Mouse (Mus musculus): ENCODE results near the gene Mosmo. TPM values are rescaled to one million over a fixed set of nuclear protein-coding genes. Genes with fewer than 3 reads are reported as not detected.

Gene Mosmo
- polyA plus RNA-seq, 1 experiment from 2014 or later = 13.5 TPM

- 90% methylated on average over 5 of the region's 5 CpGs for WGBS
- H3K9me3 ChIP-seq (replicated peaks) = no peaks in the 10 kb centered on the region
- no peak overlapping the region for H3K27ac ChIP-seq
- DNase-seq (ENCODE audit: low spot score) = no peak
- H3K36me3 ChIP-seq = no peaks in the 10 kb centered on the region
- no peaks in the 10 kb centered on the region for H3K27me3 ChIP-seq (ENCODE audit: low read depth, poor library complexity, severe bottlenecking)
- H3K4me3 ChIP-seq = no peak overlapping the region
- H3K4me1 ChIP-seq = 0 out of 2 replicates have a peak, but pooled peaks cover 3% of the 10 kb centered on the region
These were observed 69.4 kb downstream of the Mosmo start for GRCm38 (mm10) chr7:120746821-120747220.

- H3K4me1 ChIP-seq = 0 out of 2 replicates have a peak, but pooled peaks cover 3% of the 10 kb centered on the region
- DNase-seq (ENCODE audit: low spot score) = no peak
- H3K9me3 ChIP-seq (replicated peaks) = no peaks in the 10 kb centered on the region
- H3K36me3 ChIP-seq = no peaks in the 10 kb centered on the region
- no peak overlapping the region for H3K4me3 ChIP-seq
- no peaks in the 10 kb centered on the region for H3K27me3 ChIP-seq (ENCODE audit: low read depth, poor library complexity, severe bottlenecking)
- H3K27ac ChIP-seq = no peak overlapping the region
These were observed 71.1 kb downstream of the Mosmo start for GRCm38 (mm10) chr7:120748478-120748877.

DNA sequence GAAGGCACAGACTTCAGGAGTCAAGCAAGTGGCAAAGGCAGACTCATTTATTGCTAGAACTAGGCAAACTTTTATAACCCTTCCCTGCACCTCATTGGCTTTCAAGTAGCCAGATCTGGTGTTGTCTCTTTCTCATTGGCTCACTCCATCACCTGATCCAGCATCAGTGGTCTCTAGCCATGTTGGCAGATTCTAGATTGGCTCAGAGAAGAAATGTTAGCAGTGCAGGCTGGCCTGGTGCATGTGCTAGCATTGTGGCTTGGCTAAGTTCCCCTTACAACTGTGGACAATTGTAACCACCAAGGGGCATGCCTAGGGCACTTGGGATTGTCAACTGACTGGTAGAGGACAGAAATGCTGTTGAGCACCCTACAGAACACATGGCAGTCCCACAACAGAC, 73.9 kb downstream of the Mosmo start:
- H3K27me3 ChIP-seq (ENCODE audit: low read depth, poor library complexity, severe bottlenecking) = no peaks in the 10 kb centered on the region
- H3K4me1 ChIP-seq = no peaks in the 10 kb centered on the region
- no peak for DNase-seq (ENCODE audit: low spot score)
- H3K9me3 ChIP-seq (replicated peaks) = no peaks in the 10 kb centered on the region
- no peak overlapping the region for H3K27ac ChIP-seq
- no peaks in the 10 kb centered on the region for H3K36me3 ChIP-seq
- H3K4me3 ChIP-seq = no peak overlapping the region

- Histone ChIP-seq H3K27me3 (ENCODE audit: low read depth, poor library complexity, severe bottlenecking) (no peaks in the 10 kb centered on the region), H3K27ac (no peak overlapping the region), H3K4me3 (no peak overlapping the region), H3K9me3 (replicated peaks) (no peaks in the 10 kb centered on the region), H3K4me1 (no peaks in the 10 kb centered on the region), H3K36me3 (no peaks in the 10 kb centered on the region)
- 85% methylated on average over 7 of the region's 7 CpGs for WGBS
- DNase-seq (ENCODE audit: low spot score) = no peak
These were observed 74.5 kb downstream of the Mosmo start for GRCm38 (mm10) chr7:120751906-120752305.

- Histone ChIP-seq H3K36me3 (no peaks in the 10 kb centered on the region), H3K27ac (no peak overlapping the region), H3K4me1 (no peaks in the 10 kb centered on the region), H3K27me3 (ENCODE audit: low read depth, poor library complexity, severe bottlenecking) (no peaks in the 10 kb centered on the region), H3K9me3 (replicated peaks) (no peaks in the 10 kb centered on the region), H3K4me3 (no peak overlapping the region)
- WGBS = 14% methylated on average over 5 of the region's 5 CpGs
- peak; percentile 94 for DNase-seq (ENCODE audit: low spot score)
These were observed 77.3 kb downstream of the Mosmo start for GRCm38 (mm10) chr7:120754671-120755070.

DNA sequence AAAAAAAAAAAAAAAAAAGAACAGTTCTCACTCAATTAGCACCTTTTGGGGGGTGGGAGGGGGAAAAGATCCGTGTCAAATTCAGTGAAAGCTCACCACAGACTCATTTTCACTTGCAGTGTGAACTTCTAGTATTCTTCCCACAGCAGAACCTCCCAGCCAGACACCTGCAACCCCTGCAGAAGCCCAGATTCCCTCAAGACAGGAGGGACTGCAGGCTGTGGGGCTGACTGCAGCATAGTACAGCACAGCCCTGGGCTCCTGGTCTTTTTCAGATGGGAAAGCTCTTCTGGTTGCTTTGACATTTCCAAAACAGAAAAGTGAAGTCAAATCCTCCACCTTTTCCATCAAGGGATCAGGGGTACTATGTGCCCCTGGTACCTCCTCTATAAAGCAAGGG, 90.0 kb downstream of the Mosmo start:
- no peaks in the 10 kb centered on the region for H3K36me3 ChIP-seq
- no peak for DNase-seq (ENCODE audit: low spot score)
- H3K27me3 ChIP-seq (ENCODE audit: low read depth, poor library complexity, severe bottlenecking) = no peaks in the 10 kb centered on the region
- no peaks in the 10 kb centered on the region for H3K9me3 ChIP-seq (replicated peaks)
- 12% methylated on average over 1 of the region's 1 CpGs for WGBS
- H3K4me1 ChIP-seq = peaks cover 13% of the 10 kb centered on the region; the same call in 1 of the 2 replicates
- no peak overlapping the region for H3K4me3 ChIP-seq
- no peak overlapping the region for H3K27ac ChIP-seq

- no peaks in the 10 kb centered on the region for H3K36me3 ChIP-seq
- H3K9me3 ChIP-seq (replicated peaks) = no peaks in the 10 kb centered on the region
- WGBS = 65% methylated on average over 1 of the region's 1 CpGs
- H3K4me3 ChIP-seq = no peak overlapping the region
- peaks cover 13% of the 10 kb centered on the region; the same call in 1 of the 2 replicates for H3K4me1 ChIP-seq
- no peak overlapping the region for H3K27ac ChIP-seq
- no peak for DNase-seq (ENCODE audit: low spot score)
- no peaks in the 10 kb centered on the region for H3K27me3 ChIP-seq (ENCODE audit: low read depth, poor library complexity, severe bottlenecking)
These were observed 94.0 kb downstream of the Mosmo start for GRCm38 (mm10) chr7:120771389-120771788.

DNA sequence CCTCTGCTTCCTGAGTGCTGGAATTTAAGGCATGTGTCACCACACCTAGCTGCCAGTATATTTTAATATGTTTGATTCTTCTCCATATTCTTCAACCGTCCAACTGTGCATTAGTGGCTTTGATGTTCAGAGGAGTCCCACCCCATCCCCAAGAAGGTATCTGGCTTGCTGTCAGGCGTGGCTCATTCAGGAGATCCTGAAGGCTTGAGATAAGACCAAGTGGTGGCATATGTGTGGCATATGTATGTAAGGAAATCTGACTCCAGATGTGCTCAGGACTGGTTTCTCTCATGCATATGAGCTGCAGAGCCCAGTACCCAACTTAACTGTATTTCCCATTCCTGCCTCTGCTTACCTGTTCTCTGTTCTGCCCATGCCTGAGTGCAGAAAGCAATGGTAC, 100.6 kb downstream of the Mosmo start:
- no peaks in the 10 kb centered on the region for H3K9me3 ChIP-seq (replicated peaks)
- H3K27me3 ChIP-seq (ENCODE audit: low read depth, poor library complexity, severe bottlenecking) = no peaks in the 10 kb centered on the region
- H3K4me1 ChIP-seq = no peaks in the 10 kb centered on the region
- no peaks in the 10 kb centered on the region for H3K36me3 ChIP-seq
- no peak for DNase-seq (ENCODE audit: low spot score)
- 63% methylated on average over 2 of the region's 2 CpGs for WGBS
- no peak overlapping the region for H3K27ac ChIP-seq
- no peak overlapping the region for H3K4me3 ChIP-seq

Other genes starting within 250 kb of the Mosmo start
- 187 and 190 TPM in 2 replicates for gene Uqcrc2, start 42.4 kb upstream of the Mosmo start, polyA plus RNA-seq (2016; fragmentation: Nextera tagmentation; extraction: Ambion mirVana)
- 0.36 and 0.46 TPM in 2 replicates for gene Pdzd9, start 7.3 kb upstream of the Mosmo start, polyA plus RNA-seq (2016; fragmentation: Nextera tagmentation; extraction: Ambion mirVana)
- gene Vwa3a, start 61.7 kb downstream of the Mosmo start, polyA plus RNA-seq (2016; fragmentation: Nextera tagmentation; extraction: Ambion mirVana) = 0.05 and 0.13 TPM in 2 replicates
- gene Gm5737, start 134.7 kb downstream of the Mosmo start, polyA plus RNA-seq (2016; fragmentation: Nextera tagmentation; extraction: Ambion mirVana) = not detected in 2 replicates
- 21.3 and 23.5 TPM in 2 replicates for gene Eef2k, start 165.2 kb downstream of the Mosmo start, polyA plus RNA-seq (2016; fragmentation: Nextera tagmentation; extraction: Ambion mirVana)
- gene Polr3e, start 240.1 kb downstream of the Mosmo start, polyA plus RNA-seq (2016; fragmentation: Nextera tagmentation; extraction: Ambion mirVana) = 46.1 and 50.7 TPM in 2 replicates